Mouse (Mus musculus): ENCODE data around the gene Cxcl17. TPM values are rescaled to one million over a fixed set of nuclear protein-coding genes. Genes with fewer than 3 reads are reported as not detected.

Cxcl17 gene
- total RNA-seq, 2 experiments from 2014 or later, result not detected

DNA sequence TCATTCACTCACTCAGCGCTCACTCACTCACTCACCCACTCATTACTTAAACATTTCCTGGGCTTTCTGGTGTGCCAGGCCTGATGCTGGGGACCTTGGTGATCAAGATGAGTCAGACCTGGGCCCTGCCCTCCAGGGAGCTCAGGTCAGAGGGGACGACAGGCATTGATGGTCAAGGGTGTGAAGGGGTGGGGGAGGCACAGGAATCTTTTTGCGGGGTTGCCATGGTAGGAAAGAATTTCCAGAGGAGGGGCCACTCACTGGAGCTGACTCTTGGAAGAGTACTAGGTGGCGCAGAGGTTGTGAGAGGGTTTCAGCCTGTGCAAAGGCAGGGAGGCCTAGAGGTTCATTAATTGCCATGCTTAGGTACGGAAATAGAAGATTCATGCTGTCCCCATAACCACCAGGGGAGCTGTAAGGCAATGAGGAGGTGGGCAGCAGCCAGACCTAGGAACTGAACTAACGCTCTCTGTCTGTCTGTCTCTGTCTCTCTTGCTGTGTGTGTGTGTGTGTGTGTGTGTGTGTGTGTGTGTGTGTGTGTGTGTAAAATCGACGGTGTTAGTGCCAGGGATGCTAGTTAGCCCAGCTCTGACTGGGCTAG lies 35.5 kb downstream of the Cxcl17 start:
- intact Hi-C loops (cut with DNase I), result no loop called here
- DNase-seq, result no peak

GRCm38 (mm10) chr7:25376556-25376955 lies 36.1 kb downstream of the Cxcl17 start:
- DNase-seq, result peak; percentile 75
- intact Hi-C loops (cut with DNase I), result no loop called here

DNA sequence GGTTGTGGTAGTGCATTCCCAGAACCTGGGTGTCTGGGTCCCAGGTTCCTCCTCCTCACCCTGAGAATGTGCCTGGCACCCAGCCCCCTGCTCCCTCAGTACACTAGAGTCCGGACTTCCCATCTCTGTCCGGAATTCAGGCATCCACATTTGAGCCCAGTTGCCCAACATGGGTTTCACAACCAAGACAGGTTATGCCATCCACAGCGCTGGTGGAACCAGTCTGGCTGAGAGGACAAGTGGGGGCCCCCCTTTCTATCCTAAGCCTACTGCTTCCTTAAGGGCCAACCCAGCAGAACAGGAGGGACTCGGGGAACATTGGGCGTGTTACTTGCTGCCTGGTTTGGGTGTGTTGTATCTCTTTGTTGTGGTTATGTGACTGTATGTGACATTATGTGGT lies 40.2 kb downstream of the Cxcl17 start:
- DNase-seq, result no peak
- intact Hi-C loops (cut with DNase I), result no loop called here

DNA sequence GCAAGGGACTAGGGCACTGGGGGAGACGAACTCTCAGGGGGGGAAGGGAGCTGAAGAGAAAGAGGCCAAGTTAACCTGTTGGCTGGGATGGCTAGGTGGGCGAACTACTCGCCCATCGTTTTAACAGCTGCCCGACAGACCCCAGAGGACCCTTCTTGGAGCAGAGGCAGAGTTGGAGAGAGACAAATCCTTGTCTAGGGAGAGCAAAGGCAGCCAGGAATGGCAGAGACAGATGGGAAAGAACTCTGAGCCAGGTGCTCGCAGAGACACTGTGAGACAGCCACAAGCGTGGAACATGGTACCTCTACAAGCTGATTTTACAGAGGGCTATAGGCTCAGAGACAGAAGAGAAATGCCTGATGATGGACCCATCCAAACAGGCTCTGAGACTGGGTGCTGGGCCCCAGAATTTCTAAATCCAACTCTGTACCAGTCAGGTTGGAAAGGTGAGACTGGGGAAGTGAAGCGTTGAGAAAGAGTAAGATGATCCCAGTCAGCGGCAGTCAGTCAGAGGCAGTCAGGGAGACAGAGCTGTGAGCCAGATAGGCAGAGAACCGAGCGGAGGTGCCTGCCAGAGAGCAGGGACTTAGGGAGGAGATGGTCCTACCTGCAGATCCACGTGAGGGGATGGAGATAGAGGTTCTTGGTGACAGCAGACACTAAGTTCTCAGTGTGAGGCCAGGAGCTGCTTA lies 43.5 kb downstream of the Cxcl17 start, which contains the start of gene Cnfn:
Cnfn (minus strand) TSS at position 667 of the 692 bp plus-strand sequence.
- intact Hi-C loops (cut with DNase I), result no loop called here
- DNase-seq, result no peak

DNA sequence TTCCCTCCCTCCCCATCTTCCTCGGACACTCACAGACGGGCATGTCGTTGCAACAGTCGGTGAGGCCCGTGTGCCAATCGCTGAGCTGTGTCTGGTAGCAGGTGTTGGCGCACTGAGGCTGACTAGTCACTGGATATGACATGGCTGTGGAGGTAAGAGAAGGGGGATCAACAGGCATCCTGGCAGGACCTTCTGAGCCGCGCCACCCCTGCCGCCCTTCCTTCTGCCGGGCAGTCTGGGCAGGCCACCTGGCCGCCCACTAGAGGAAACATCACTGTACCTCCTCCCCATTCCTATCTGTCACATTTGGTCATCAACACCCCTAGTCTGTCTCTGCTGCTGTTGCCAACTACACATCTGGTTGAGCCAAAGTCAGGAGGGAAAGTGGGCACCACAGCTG lies 44.4 kb downstream of the Cxcl17 start:
- DNase-seq, result peak; percentile 61
- intact Hi-C loops (cut with DNase I), result no loop called here

DNA sequence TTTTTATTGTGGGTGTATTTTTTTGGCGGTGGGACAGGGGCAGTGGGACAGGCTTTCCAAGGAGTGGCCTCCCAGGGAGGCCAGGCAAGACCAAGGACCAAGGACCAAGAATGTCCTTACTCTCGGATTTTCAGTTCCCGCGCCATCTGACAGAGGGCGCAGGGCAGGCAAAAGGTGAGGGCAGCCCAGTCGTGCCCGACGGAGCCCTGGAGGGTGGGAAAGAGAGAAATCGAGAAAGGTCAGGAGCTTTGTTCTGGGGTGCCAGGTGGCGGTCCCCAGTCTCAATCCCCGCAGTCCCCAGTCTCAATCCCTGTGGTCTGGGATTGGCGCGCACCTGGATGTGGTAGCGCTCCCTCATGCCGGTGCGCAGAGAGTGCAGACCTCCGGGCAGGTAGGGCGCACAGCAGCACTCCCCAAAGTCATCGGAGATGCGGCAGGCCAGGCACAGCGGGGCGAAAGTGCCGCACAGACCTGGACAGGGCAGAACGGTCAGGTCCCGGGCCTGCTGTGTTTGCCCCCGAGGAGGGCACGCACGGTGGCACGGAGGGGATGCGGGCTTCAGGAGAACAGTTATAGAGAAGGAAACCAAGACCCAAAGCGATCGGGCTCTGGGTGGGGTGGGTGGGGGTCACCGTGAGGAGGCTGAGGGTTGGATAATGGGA lies 44.9 kb downstream of the Cxcl17 start:
- intact Hi-C loops (cut with DNase I), result no loop called here
- no peak for DNase-seq

DNA sequence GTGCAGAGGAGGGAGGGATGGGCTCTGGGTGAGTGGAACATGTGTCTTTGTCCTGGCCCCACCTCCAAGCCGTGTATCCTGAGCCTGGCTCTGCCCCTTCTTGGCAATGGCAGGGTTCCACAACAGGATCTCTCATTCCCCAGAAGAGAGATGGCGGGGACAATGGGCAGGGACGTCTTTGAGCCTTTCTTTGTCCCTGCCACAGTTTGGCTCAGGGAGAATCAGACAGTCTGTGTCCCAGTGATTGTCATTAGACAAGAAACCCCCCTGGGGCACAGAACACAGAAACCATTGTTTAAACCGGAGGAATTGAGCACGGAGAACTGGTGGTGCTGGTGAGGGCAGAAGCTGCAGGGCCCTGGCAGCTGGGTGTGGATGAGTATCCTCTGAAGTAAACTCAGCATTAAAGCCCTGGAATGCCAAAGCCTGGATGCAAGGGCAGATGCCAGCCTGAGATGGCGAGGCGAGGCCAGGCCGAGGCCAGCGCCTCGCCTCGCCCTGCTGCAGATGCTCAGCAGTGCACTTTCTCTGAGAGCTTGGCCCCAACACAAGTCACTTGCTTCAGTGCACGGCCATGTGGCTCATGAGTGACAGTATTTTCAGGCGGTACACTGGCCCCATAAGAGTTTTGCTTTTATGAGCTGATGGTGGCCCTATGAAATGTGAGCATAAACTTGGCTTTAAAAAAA lies 46.6 kb downstream of the Cxcl17 start:
- intact Hi-C loops (cut with DNase I), result no loop called here
- peak; percentile 51 for DNase-seq

DNA sequence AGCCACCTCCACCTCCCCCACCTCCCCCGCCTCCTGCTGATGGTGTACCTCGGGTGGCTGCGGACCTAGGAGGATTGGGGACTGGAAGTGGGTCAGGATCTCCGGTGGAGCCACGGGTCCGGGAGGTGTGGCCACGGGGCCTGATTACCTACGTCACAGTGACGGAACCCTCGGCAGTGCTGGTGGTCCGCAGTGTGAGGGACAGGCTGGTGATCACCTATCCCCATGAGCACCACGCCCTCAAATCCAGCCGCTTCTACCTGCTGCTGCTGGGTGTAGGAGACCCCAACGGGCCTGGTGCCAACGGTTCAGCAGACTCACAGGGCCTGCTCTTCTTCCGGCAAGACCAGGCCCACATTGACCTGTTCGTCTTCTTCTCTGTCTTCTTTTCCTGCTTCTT lies 49.1 kb downstream of the Cxcl17 start:
- intact Hi-C loops (cut with DNase I), result no loop called here
- DNase-seq, result no peak

GRCm38 (mm10) chr7:25363151-25363550 lies 49.5 kb downstream of the Cxcl17 start:
- intact Hi-C loops (cut with DNase I), result no loop called here
- DNase-seq, result peak; percentile 48

DNA sequence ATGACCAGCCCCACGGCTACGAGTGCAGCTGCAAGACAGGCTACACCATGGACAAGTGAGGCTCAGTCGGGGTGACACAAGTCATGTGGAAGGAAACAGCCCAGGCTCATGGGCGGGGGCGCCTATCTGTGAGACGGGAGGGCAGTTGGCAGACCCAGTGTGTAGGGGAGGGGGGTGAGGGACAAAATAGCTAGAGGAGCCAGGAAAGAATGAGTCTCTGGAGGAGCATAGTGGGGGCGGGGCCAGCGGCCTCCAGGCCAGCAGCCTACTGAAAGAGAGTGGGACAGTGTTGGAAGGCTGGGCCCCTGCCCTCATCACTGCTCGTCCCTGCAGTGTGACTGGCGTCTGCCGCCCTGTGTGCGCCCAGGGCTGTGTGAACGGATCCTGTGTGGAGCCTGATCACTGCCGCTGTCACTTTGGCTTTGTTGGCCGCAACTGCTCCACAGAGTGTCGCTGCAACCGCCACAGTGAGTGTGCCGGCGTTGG lies 53.9 kb downstream of the Cxcl17 start:
- intact Hi-C loops (cut with DNase I), result no loop called here
- peak; percentile 77 for DNase-seq

Other genes with a start within 250 kb of the Cxcl17 start
- 10 to 100 TPM; 17.7 to 18.7 TPM for gene Pou2f2, start 233.2 kb downstream of the Cxcl17 start, total RNA-seq (2021)
- gene Dedd2, start 192.3 kb downstream of the Cxcl17 start, total RNA-seq (2021), result 10 to 100 TPM; 15.1 to 16.8 TPM
- 1 to 10 TPM; 6.5 to 7.8 TPM for gene Zfp526, start 191.5 kb downstream of the Cxcl17 start, total RNA-seq (2021)
- 100 to 1,000 TPM; 195 to 197 TPM for gene Gsk3a, start 175.0 kb downstream of the Cxcl17 start, total RNA-seq (2021)
- 10 to 100 TPM; 29.4 to 36.1 TPM for gene Erf, start 162.1 kb downstream of the Cxcl17 start, total RNA-seq (2021)
- gene Cic, start 145.2 kb downstream of the Cxcl17 start, total RNA-seq (2021), result 100 to 1,000 TPM; 324 to 333 TPM
- gene Pafah1b3, start 114.9 kb downstream of the Cxcl17 start, total RNA-seq (2021), result 100 to 1,000 TPM; 234 to 250 TPM
- under 1 TPM; 0.52 to 0.87 TPM for gene Prr19, start 111.5 kb downstream of the Cxcl17 start, total RNA-seq (2021)
- gene Tmem145, start 106.8 kb downstream of the Cxcl17 start, total RNA-seq (2021), result 100 to 1,000 TPM in 1 of 2 experiments, 10 to 100 TPM in 1; 99.6 to 104 TPM
- 10 to 100 TPM; 81.0 to 89.9 TPM for gene Megf8, start 95.7 kb downstream of the Cxcl17 start, total RNA-seq (2021)
- gene Cnfn, start 43.2 kb downstream of the Cxcl17 start, total RNA-seq (2021), result not detected
- 1 to 10 TPM; 8.3 to 9.0 TPM for gene Lipe, start 14.2 kb downstream of the Cxcl17 start, total RNA-seq (2021)
- gene Ceacam1, start 64.7 kb upstream of the Cxcl17 start, total RNA-seq (2021), result 1 to 10 TPM in 1 of 2 experiments, under 1 TPM in 1; 0.70 to 1.0 TPM
- gene Ceacam2, start 127.0 kb upstream of the Cxcl17 start, total RNA-seq (2021), result not detected
- not detected for gene Erich4, start 203.0 kb upstream of the Cxcl17 start, total RNA-seq (2021)
- gene Dmac2, start 206.5 kb upstream of the Cxcl17 start, total RNA-seq (2021), result 10 to 100 TPM; 19.9 to 22.7 TPM
- 1 to 10 TPM in 1 of 2 experiments, under 1 TPM in 1; 0.64 to 1.0 TPM for gene B3gnt8, start 213.8 kb upstream of the Cxcl17 start, total RNA-seq (2021)
- 10 to 100 TPM; 23.6 to 24.7 TPM for gene Bckdha, start 246.1 kb upstream of the Cxcl17 start, total RNA-seq (2021)
- gene Exosc5, start 246.3 kb upstream of the Cxcl17 start, total RNA-seq (2021), result 10 to 100 TPM; 15.1 to 18.4 TPM